Mouse (Mus musculus): ENCODE measurements around the gene Cyp4a32. TPM values are rescaled to one million over a fixed set of nuclear protein-coding genes. Genes with fewer than 3 reads are reported as not detected.

Gene Cyp4a32
- total RNA-seq (2023): not detected

DNA sequence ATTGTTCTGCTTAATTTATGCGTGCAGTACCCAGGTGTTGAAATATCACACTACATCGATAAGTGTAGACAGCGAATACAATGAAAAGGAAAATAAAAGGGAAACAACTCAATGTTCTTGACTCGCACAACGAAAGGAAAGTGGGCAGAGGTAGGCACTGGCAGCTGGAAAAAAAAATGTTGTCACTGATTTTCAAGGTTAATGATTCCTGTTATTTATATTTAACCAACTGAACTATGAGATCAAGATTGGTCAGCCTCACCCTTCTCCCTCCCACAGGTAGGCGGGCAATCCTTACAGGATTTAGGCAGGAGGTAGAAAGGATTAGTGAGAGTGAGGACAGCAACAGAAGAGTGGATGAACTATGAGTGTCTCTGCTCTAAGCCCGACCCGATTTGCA, at the start of gene Cyp4a32:
Gene Cyp4a32 (plus strand): TSS at position 359 of the 400 bp plus-strand sequence.

DNA sequence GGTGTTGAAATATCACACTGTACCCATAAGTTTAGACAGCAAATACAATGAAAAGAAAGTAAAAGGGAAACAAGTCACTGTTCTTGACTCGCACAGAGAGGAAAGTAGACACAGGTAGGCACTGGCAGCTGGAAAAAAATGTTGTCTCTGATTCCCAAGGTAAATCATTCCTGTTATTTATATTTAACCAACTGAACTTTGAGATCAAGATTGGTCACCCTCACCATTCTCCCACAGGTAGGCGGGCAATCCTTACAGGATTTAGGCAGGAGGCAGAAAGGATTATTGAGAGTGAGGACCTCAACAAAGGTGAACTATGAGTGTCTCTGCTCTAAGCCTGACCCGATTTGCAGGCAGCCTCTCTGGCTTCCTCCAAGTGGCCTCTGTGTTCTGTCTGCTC, 37.4 kb upstream of the Cyp4a32 start, which contains the start of gene Cyp4a31:
Gene Cyp4a31 (plus strand): TSS at position 249 of the 400 bp plus-strand sequence.

DNA sequence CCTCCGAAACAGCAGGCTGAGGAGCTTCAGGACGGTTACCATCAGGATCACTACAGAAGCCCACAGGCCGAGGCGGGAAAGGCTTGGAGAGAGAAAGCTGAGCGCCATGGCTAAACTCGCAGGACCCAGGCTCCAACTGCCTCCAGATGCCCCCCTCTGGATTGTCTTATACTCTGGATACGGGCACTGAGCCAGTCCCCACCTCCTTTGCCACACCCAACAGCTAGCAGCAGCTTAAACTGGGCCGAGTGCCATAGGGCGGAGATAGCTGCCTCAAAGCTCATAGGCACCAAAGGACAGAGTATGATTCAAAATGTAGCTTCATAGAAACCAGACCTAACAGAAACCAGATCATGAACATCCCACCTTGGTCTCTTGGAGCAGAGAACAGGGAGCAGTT, 46.8 kb downstream of the Cyp4a32 start, which contains the start of gene Cyp4b1:
Gene Cyp4b1 (minus strand): TSS at position 144 of the 400 bp plus-strand sequence.

Other genes with a start within 250 kb of the Cyp4a32 start
- gene Cyp4a12b, start 189.3 kb upstream of the Cyp4a32 start, total RNA-seq (2023): not detected
- gene Cyp4a30b, start 148.4 kb upstream of the Cyp4a32 start, total RNA-seq (2023): not detected
- gene Cyp4a14, start 104.8 kb upstream of the Cyp4a32 start, total RNA-seq (2023): not detected
- not detected for gene Cyp4a10, start 82.7 kb upstream of the Cyp4a32 start, total RNA-seq (2023)
- not detected for gene Cyp4a31, start 37.3 kb upstream of the Cyp4a32 start, total RNA-seq (2023)
- not detected for gene Cyp4b1, start 46.8 kb downstream of the Cyp4a32 start, total RNA-seq (2023)
- gene Efcab14, start 136.8 kb downstream of the Cyp4a32 start, total RNA-seq (2023): 30.9 TPM
- not detected for gene Tex38, start 180.0 kb downstream of the Cyp4a32 start, total RNA-seq (2023)
- 19.8 TPM for gene Atpaf1, start 183.8 kb downstream of the Cyp4a32 start, total RNA-seq (2023)
- gene Mob3c, start 227.1 kb downstream of the Cyp4a32 start, total RNA-seq (2023): 16.7 TPM
- 53.3 TPM for gene Mknk1, start 238.2 kb downstream of the Cyp4a32 start, total RNA-seq (2023)